Mouse (Mus musculus): ENCODE data around the gene Ryr1. TPM values are rescaled to one million over a fixed set of nuclear protein-coding genes. Genes with fewer than 3 reads are reported as not detected.

The Ryr1 gene
- polyA plus RNA-seq, 1 experiment from 2014 or later = 0.09 TPM

DNA sequence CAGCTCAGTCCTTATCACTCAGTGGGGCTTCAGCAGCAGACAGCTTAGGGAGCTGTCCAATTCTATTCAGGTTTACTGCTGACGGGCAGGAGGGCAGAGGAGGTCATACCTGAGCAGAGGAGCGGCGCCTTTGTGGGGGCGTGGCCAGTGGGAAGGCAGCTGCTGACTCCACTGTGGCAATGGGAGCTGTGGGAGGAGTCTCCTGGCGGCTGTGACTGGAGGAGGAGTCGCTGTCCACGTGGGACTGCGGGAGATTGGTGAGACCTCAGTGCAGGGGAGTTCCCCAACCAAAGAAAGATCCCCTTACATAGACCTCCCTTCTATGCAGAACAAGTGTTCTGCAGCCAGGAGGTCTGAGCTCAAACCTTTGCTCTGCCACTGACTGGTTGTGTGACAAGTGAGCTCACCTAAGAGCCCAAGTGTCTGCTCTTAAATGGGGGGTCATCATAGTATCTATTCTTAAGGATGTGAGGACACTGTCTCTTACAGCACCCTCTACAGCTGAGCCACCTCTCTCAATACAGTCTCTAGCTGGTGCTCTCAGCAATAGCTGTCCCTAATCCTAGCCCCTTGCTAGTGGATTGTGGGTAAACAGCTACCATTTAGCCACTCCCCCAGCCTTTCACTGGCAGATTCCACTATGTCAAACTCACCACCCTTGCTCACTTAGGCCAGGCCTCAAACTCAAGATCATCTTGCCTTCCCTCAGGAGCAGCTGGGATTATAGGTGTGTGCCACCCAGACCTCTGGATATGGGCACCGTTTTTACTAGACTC is 38.0 kb upstream of the Ryr1 start:
- WGBS = 12% methylated on average over 9 of the region's 9 CpGs
- Histone ChIP-seq H3K9ac (no peak overlapping the region), H3K27ac (no peak overlapping the region), H3K36me3 (no peaks in the 10 kb centered on the region; the same call in 1 of the 2 replicates), H3K9me3 (replicated peaks) (no peaks in the 10 kb centered on the region), H3K27me3 (peaks cover 25% of the 10 kb centered on the region), H3K4me1 (replicated peaks) (peaks cover 7% of the 10 kb centered on the region), H3K4me2 (no peak overlapping the region), H3K4me3 (no peak overlapping the region)
- no peak; the same call in 1 of the 2 replicates for ATAC-seq (replicated peaks; ENCODE audit: insufficient number of reproducible peaks, insufficient read depth, low FRiP score, low read depth)

DNA sequence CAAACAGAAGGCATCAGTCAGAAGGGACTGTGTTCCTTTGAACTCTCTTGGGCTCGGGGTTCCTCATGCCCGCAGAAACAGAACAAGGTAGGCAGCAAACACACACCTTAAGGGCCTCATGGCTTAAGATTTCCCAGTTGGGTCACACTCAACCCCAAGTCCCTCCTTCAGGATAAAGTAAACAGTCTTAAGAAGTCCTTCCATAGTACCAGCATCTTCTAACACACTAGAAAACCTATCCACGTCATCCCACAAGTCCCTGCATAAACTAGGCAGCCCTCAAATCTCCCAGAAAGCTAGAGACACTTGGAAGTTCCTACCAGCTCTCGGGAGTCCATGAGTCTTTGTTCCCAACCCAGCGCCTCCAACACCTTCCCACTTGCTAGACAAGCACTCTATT is 37.3 kb upstream of the Ryr1 start:
- no peak for ATAC-seq (replicated peaks; ENCODE audit: insufficient number of reproducible peaks, insufficient read depth, low FRiP score, low read depth)
- H3K9me3 ChIP-seq (replicated peaks) = no peaks in the 10 kb centered on the region
- 64% methylated on average over 5 of the region's 5 CpGs for WGBS
- peaks cover 7% of the 10 kb centered on the region for H3K4me1 ChIP-seq (replicated peaks)
- H3K27me3 ChIP-seq = peaks cover 27% of the 10 kb centered on the region
- H3K4me2 ChIP-seq = no peak overlapping the region
- H3K9ac ChIP-seq = no peak overlapping the region
- H3K27ac ChIP-seq = no peak overlapping the region
- H3K4me3 ChIP-seq = no peak overlapping the region
- no peaks in the 10 kb centered on the region; the same call in 1 of the 2 replicates for H3K36me3 ChIP-seq

- no peak overlapping the region for H3K27ac ChIP-seq
- ATAC-seq (replicated peaks; ENCODE audit: insufficient number of reproducible peaks, insufficient read depth, low FRiP score, low read depth) = no peak
- no peak overlapping the region for H3K4me3 ChIP-seq
- no peaks in the 10 kb centered on the region for H3K9me3 ChIP-seq (replicated peaks)
- peaks cover 7% of the 10 kb centered on the region for H3K36me3 ChIP-seq
- H3K4me2 ChIP-seq = no peak overlapping the region
- H3K9ac ChIP-seq = no peak overlapping the region
- peaks cover 17% of the 10 kb centered on the region for H3K4me1 ChIP-seq (replicated peaks)
- peaks cover 27% of the 10 kb centered on the region for H3K27me3 ChIP-seq
- WGBS = 2% methylated on average over 5 of the region's 5 CpGs
Measured at GRCm38 (mm10) chr7:29158264-29158663, 33.3 kb upstream of the Ryr1 start.

DNA sequence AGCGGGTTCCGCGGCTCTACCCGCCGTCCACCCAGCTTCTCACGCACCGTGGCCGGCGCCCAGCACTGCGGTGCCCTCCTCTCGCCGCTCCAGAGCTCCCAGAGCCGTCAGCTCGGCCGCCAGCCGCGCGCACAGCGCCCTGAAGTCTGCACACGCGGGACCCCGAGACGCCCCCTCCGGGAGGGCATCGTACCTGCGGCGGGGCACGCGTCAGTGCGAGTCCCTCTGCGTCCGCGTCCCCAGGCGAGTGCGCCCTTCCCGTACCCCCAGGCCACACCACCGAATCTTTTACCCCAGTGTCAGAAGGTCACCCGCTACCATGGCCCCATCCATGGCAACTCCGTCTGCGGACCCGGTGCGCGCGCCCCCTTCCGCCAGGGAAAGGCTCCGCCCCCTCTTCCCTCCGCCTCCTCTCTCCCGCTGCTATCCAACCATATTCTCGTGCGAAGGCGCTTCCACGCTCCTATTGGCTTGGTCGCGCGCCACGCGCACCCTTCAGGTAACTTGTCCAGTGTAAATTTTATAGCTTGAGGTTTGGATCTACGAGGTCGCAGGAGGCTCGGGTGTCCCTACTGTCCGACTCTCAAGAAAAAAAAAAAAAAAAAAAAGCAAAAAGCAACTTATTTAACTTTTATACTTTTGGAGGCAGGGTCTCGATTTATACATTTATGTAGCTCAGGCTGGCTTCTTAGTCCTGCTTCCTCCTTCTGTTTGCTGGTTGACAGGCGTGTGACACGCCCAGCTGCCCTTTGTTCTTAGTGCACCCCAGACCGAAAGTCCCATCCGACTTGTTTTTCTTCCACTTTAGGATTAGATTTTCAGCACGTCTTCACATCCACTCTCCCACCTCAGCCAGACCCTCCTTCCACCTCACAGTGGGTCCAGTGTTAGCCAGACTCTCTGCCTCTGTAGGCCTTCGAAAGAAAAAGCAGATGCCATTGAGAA is 31.1 kb upstream of the Ryr1 start, which contains the start of gene Fam98c:
Fam98c (minus strand) TSS at position 397 of the 945 bp plus-strand sequence.
- Histone ChIP-seq H3K4me1 (replicated peaks) (peaks cover 10% of the 10 kb centered on the region), H3K4me2 (peak within 1 kb of the TSS; percentile 94), H3K9me3 (replicated peaks) (no peaks in the 10 kb centered on the region), H3K27ac (peak within 1 kb of the TSS; percentile 86), H3K4me3 (peak within 1 kb of the TSS; percentile 87), H3K27me3 (peaks cover 32% of the 10 kb centered on the region), H3K9ac (peak within 1 kb of the TSS; percentile 76), H3K36me3 (peaks cover 7% of the 10 kb centered on the region; the same call in 1 of the 2 replicates)
- ATAC-seq (replicated peaks; ENCODE audit: insufficient number of reproducible peaks, insufficient read depth, low FRiP score, low read depth) = peak; percentile 81
- WGBS = 3% methylated on average over 68 of the region's 68 CpGs

DNA sequence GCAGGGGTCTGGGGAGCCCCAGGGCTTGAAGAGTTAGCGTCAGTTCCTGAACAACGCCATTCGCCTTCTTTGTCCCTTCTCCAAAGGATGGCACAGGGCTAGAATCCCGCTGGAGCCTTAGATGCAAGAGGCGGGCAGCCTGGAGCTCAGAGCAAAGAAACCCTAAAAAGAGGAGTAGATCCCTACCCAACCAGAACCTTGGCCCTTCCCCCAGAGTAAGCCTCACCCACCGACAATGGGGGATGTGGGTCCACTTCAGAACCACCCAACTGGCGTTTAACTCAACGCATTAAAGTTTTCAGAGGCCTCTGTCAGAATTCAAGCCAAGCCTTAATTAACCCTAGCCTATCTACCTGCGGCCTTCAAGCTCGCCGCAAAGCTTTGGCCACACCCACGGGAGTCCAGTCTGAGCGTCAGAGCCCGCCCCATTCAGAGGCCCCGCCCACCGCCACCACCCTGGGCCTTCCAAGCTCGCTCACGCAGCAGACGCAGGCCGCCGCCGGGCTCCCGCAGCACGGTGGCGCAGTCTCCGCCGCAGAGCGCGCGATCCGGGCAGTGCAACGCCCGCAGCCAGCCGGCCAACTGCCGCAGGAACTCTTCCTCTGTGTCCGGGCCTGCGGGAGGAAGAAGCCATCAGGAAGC is 30.3 kb upstream of the Ryr1 start:
- ATAC-seq (replicated peaks; ENCODE audit: insufficient number of reproducible peaks, insufficient read depth, low FRiP score, low read depth) = peak; percentile 85
- H3K4me3 ChIP-seq = peak overlapping the region; percentile 87
- H3K27me3 ChIP-seq = peaks cover 34% of the 10 kb centered on the region
- peak overlapping the region; percentile 94 for H3K4me2 ChIP-seq
- WGBS = 8% methylated on average over 35 of the region's 37 CpGs
- no peaks in the 10 kb centered on the region for H3K9me3 ChIP-seq (replicated peaks)
- peaks cover 10% of the 10 kb centered on the region for H3K4me1 ChIP-seq (replicated peaks)
- peak overlapping the region; percentile 86 for H3K27ac ChIP-seq
- peaks cover 7% of the 10 kb centered on the region; the same call in 1 of the 2 replicates for H3K36me3 ChIP-seq
- peak overlapping the region; percentile 76 for H3K9ac ChIP-seq

- Histone ChIP-seq H3K9me3 (replicated peaks) (no peaks in the 10 kb centered on the region), H3K27ac (no peak overlapping the region), H3K9ac (no peak overlapping the region), H3K4me2 (no peak overlapping the region), H3K4me1 (replicated peaks) (peaks cover 10% of the 10 kb centered on the region), H3K36me3 (peaks cover 7% of the 10 kb centered on the region; the same call in 1 of the 2 replicates), H3K4me3 (no peak overlapping the region), H3K27me3 (peaks cover 25% of the 10 kb centered on the region)
- ATAC-seq (replicated peaks; ENCODE audit: insufficient number of reproducible peaks, insufficient read depth, low FRiP score, low read depth) = no peak
- WGBS = 91% methylated on average over 14 of the region's 14 CpGs
Measured at GRCm38 (mm10) chr7:29154018-29154720, 29.2 kb upstream of the Ryr1 start.

- H3K36me3 ChIP-seq = peaks cover 7% of the 10 kb centered on the region; the same call in 1 of the 2 replicates
- H3K9me3 ChIP-seq (replicated peaks) = no peaks in the 10 kb centered on the region
- H3K27me3 ChIP-seq = peaks cover 7% of the 10 kb centered on the region; the same call in 1 of the 2 replicates
- no peak overlapping the region for H3K4me2 ChIP-seq
- 53% methylated on average over 10 of the region's 10 CpGs for WGBS
- peaks cover 8% of the 10 kb centered on the region for H3K4me1 ChIP-seq (replicated peaks)
- no peak overlapping the region for H3K9ac ChIP-seq
- ATAC-seq (replicated peaks; ENCODE audit: insufficient number of reproducible peaks, insufficient read depth, low FRiP score, low read depth) = no peak
- H3K4me3 ChIP-seq = no peak overlapping the region
- no peak overlapping the region for H3K27ac ChIP-seq
Measured at GRCm38 (mm10) chr7:29151486-29151885, 26.5 kb upstream of the Ryr1 start.

DNA sequence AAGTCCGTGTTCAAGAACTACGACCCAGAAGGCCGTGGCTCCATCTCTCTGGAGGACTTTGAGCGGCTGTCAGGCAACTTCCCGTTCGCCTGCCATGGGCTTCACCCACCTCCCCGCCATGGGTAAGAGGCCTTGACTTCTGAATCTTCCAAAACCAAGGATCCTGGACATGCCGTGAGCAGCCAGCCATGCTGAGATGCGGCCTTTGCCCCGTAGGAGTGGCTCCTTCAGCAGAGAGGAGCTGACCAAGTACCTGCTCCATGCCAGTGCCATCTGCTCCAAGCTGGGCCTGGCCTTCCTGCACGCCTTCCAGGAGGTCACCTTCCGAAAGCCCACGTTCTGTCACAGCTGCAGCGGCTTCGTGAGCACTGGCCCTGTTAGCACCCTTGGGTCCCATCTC is 23.8 kb upstream of the Ryr1 start:
- ATAC-seq (replicated peaks; ENCODE audit: insufficient number of reproducible peaks, insufficient read depth, low FRiP score, low read depth) = no peak
- peaks cover 7% of the 10 kb centered on the region; the same call in 1 of the 2 replicates for H3K27me3 ChIP-seq
- H3K36me3 ChIP-seq = peaks cover under 1% of the 10 kb centered on the region; the same call in 1 of the 2 replicates
- no peak overlapping the region for H3K4me3 ChIP-seq
- H3K27ac ChIP-seq = no peak overlapping the region
- no peak overlapping the region for H3K9ac ChIP-seq
- H3K9me3 ChIP-seq (replicated peaks) = no peaks in the 10 kb centered on the region
- H3K4me2 ChIP-seq = no peak overlapping the region
- H3K4me1 ChIP-seq (replicated peaks) = no peaks in the 10 kb centered on the region
- WGBS = 82% methylated on average over 15 of the region's 15 CpGs

DNA sequence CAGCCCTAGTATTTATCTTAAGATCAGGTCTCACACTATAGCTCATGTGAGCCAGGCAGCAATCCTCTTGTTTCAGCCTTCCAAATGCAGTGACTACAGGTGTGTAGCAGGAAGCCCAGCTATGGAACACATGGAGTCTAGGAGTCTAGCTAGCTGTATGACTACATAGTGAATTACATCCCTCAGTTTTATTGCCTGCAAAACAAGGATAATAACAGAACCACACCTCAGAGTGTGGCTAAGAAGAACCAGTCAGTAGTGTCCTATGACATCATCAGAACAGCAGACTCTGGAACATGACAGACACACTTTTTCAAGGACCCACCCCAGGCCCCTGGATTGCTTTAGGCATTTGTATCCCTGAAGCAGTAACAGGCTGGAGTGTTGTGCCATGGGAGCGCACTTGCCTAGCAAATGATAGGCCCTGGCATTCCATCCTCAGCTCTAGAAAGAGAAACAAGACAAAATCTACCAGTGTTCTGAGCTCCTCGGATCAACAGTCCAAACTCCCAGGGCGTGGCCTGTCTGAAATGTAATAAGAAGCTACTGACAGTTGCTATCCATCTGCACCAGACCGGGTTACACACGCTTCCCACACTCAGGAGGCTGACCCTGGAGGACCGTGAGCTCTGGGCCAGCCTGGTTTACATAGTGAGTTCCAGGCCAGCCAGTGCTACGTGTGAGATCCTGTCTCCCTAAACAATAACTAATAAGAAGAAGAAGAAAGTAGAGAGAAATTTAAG is 21.8 kb upstream of the Ryr1 start:
- no peaks in the 10 kb centered on the region for H3K4me1 ChIP-seq (replicated peaks)
- H3K4me2 ChIP-seq = no peak overlapping the region
- H3K27ac ChIP-seq = no peak overlapping the region
- no peak overlapping the region for H3K4me3 ChIP-seq
- H3K36me3 ChIP-seq = no peaks in the 10 kb centered on the region
- H3K27me3 ChIP-seq = peaks cover 7% of the 10 kb centered on the region; the same call in 1 of the 2 replicates
- H3K9ac ChIP-seq = no peak overlapping the region
- no peak for ATAC-seq (replicated peaks; ENCODE audit: insufficient number of reproducible peaks, insufficient read depth, low FRiP score, low read depth)
- no peaks in the 10 kb centered on the region for H3K9me3 ChIP-seq (replicated peaks)
- WGBS = 77% methylated on average over 7 of the region's 7 CpGs

DNA sequence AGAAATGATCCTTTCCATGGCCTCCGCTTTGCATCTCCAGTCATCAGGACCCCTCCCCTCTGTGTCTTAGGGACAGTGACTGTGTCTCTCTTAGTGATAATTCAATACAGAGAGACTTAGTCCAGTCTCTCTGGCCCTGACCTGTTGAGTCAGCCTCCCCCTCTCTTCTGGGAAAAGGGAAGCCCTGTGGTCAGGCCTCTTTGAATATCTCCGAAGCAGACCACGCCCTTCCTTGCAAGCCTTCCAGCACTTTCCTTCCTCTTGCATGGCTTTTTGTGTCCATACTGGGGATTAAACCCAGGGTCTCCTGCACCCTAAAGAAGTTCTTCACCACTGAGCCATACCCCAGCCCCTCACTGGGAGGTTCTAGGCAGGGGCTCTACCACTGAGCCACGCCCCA is 19.0 kb upstream of the Ryr1 start:
- Histone ChIP-seq H3K27ac (no peak overlapping the region), H3K4me2 (no peak overlapping the region), H3K4me1 (replicated peaks) (no peaks in the 10 kb centered on the region), H3K9ac (no peak overlapping the region), H3K36me3 (no peaks in the 10 kb centered on the region), H3K9me3 (replicated peaks) (no peaks in the 10 kb centered on the region), H3K4me3 (no peak overlapping the region), H3K27me3 (0 out of 2 replicates have a peak, but pooled peaks cover under 1% of the 10 kb centered on the region)
- WGBS = 84% methylated on average over 4 of the region's 4 CpGs
- ATAC-seq (replicated peaks; ENCODE audit: insufficient number of reproducible peaks, insufficient read depth, low FRiP score, low read depth) = no peak

All from heart, embryonic 15.5 days (tissue).